Mouse (Mus musculus): ENCODE measurements around the gene Cmpk2.
"Not testable (repeated sequence)": the region's sequence is repeated elsewhere in the genome, so short reads cannot be mapped to it uniquely, and the experiment has no call there.

The Cmpk2 gene

DNA sequence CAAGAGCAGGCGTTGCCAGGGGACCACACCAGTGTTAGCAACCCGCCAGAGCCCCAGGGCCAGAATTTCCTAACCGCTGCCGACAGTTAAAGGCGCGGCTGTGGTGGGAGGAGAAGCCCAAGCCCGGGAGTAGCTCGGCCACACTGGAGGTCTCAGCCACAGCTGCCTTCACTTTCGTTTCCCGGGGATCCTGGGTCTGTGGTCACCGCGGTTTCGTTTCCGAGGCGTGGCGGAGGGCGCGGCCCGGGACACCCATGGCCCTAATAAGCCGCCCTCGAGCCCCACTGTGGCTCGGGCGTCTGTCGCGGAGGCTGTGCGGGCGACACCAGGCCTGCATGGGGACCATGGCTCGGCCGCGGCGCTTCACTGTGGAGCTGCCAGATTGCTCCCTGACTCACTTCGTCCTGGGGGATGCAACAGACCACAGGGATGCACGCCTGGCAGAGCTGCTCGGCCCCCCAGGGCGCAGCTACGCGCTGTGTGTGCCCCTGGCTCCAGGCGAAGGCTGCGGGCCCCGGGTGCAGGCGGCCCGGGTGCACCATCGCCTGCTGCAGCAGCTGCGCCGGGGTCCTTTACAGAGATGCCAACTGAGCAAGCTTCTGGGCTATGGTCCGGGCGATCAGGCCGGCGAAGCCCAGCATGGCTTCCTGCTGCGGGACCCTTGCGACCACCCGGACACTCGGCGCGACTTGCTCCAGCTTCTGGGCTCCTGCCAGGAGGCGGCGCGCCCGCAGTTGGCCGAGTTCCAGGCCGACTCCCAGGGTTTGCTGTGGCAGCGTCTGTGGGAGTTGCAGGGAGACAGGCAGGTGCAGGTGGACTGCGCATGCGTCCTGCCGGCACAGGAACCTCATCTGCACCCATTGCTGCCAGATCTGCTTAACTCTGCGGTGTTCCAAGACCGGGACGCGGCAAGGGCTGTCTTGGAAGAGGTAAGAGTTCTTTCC, at the start of gene Cmpk2:
TSS of gene Cmpk2 (plus strand) at position 107 of the 944 bp plus-strand sequence.
- DNase-seq (ENCODE audit: low read depth): no peak

DNA sequence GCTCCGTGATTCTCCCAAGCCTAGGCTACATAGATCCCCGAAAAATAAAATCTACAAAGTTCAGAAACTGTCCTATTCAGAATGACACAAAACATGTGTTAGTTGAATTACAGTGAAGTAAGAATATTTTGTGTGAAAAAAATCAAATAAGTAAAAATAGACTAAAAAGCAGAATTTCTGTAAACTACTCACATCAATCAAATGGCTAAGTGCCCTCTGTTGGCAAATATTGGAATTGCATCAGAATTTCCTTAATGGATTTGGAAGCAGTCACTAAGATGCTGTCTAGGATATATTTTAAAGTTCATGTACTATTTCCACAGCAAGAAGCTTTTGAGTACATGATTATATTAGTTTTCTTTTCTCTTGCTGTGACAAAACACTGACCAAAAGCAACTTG, 44.2 kb upstream of the Cmpk2 start:
- no peak for DNase-seq (ENCODE audit: low read depth)

DNA sequence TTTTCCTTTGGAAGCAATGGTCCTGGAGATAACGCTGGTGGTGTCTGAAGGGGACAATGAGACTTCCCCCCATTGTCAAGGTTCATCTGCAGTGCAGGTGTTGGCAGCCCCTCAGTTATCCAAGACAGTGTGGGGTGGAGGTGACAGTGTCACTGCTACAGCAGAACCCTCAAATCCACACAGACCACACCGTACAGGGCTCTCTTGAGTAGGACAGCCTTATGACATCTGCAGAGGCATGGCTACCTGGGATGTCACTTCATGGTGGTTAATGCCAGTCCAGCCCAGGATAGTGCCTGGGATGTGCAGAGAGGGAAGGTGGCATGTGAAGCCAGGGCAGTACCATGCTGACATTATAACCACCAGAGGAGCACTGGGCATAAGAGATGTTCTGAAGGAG, 40.2 kb upstream of the Cmpk2 start:
- DNase-seq (ENCODE audit: low read depth): not testable (repeated sequence)

DNA sequence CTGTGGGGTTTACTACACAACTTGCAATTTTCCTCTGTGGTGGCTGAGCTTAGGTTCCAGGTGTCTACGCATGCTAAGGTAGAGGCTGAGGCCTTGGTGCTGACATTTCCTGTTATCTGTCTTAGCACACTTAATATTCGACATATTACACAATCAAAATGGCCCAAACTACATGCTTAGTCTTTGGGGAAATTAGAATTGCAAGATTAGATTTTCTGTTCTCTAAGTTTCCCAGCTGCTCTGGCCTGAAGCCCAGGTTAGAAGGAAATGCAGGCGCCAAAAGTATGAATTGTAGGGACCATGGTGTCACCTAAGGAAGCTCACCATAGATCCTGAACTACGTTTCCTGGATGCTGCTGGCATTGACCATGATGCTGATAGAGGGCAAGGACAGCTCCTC, 32.7 kb upstream of the Cmpk2 start:
- no peak for DNase-seq (ENCODE audit: low read depth)

DNA sequence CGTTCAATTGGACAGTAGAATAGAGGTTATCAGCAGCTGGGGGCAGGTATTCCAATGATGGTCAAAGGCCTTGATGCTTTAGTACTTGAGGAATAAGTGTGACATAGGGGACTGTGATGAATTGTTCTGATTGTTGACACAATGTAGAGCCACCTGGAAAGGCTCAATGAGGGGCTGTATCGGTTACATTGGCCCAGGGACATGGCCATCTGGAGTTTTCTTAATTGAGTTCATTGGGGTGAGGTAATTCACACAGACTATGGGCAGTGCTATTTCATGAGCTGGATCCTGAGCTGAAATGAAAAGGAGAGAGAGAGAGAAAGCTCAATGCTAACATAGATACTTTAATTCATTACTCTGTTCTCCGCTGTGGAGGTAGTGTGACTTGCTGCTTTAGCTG, 31.1 kb upstream of the Cmpk2 start:
- no peak for DNase-seq (ENCODE audit: low read depth)

DNA sequence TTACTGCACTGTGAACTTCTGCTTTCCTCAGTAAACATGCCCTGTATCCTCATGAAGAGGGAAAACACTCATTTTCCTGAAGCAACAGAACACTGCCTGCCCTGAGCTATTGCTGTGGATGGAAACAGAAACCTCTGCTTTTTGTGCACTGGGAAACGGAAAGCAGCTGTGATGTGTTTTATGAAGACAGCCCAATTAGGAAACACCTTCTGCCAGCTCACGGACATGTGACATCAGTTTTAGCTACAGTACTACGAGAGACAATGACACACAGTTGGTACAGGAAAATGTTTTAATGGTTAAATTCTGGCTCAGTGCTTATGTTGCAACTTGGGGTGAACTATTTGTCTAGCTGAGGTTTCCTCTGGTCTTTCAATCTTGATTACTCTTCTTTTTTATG, 29.6 kb upstream of the Cmpk2 start:
- peak; percentile 12 for DNase-seq (ENCODE audit: low read depth)

DNA sequence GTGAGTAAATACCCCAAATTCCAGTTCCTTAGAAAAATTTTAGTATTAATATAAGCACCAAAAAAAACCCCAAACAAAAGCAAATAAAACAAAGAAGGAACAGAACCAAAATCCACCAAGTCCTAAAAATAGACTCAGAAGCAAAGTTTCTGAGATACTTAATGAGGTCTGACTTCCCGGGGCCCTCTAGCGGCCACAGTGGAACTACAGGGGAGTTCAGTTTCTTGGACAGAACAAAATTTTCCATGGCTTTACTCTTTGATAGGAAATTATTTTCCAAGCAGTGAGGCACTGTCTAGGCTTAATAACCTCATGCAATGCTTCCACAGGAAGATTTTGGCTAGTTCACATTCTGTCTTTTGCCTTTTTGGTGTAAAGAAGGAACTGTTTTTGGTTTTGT, 24.9 kb upstream of the Cmpk2 start:
- DNase-seq (ENCODE audit: low read depth): no peak

DNA sequence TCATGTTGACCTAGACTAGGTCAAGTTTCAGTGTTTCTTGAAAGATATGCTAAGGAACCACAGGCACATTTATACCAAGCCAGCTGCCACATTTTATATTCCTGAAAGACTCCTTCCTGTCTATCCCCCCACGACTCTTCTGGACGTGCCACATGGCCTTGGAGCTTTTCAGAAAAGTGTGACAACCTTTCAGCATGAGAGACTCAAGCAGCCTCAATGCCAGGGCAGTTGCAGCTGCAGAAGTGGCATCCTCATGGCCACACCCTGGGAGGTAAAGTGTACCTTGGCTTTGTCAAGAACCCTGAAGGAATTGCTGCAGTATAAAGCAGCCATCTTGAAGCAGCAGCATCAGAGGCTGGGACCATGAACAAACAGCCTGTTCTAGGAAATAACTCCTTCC, 24.5 kb upstream of the Cmpk2 start:
- no peak for DNase-seq (ENCODE audit: low read depth)

DNA sequence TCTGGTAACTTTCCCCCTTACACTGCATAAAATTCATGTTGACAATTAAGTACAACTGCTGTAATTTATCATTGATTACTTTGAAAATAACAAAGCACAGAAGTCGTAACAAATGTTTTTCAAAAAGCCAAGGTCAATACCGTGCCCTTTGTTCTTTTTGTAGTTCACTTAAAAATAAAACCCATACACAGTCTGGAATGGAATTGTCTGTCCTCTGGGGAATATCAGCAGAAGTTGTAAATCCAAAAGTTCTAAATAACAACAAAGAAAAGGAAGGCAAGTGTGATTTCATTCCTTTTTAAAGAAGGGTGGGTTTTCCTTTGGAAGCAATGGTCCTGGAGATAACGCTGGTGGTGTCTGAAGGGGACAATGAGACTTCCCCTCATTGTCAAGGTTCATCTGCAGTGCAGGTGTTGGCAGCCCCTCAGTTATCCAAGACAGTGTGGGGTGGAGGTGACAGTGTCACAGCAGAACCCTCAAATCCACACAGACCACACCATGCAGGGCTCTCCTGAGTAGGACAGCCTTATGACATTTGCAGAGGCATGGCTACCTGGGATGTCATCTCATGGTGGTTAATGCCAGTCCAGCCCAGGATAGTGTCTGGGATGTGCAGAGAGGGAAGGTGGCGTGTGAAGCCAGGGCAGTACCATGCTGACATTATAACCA, 22.5 kb upstream of the Cmpk2 start:
- no peak for DNase-seq (ENCODE audit: low read depth)

DNA sequence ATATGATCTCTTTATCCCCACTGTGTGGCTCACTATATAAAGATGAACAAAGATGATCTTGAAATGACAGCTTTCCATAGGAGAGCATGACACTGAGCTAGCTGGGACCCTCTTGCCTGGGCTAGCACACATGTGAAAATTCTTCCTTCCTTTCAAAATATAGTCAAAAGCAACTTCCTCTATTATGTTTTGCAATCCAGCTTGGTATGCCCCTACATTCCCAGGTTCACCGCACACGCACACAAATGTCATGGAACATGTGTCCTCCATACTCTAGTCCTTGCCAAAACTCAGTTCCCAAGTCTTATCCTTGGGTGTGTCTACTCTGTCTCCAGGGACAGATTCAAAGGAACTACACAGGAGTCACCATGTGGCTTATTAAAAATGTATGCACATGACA, 19.5 kb upstream of the Cmpk2 start:
- DNase-seq (ENCODE audit: low read depth): no peak

DNA sequence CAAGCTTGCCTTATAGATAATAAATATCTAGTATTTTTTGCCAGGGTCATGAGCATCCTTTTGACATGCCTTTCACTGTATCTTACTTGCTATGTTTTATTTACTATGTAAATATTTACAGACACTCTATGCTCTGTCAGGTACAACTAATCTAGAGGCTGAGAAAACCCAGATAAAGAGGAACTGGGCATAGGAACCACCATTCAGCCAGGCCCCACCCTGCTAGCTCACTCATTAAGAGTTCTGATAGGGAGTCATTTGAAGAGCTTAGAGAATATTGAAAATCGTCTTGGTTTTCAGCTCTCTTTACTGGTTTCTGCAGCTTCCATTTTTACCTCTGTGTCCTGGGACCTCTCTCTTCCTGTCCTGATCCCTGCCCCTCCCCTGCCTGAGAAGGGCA, 17.9 kb upstream of the Cmpk2 start:
- DNase-seq (ENCODE audit: low read depth): no peak

DNA sequence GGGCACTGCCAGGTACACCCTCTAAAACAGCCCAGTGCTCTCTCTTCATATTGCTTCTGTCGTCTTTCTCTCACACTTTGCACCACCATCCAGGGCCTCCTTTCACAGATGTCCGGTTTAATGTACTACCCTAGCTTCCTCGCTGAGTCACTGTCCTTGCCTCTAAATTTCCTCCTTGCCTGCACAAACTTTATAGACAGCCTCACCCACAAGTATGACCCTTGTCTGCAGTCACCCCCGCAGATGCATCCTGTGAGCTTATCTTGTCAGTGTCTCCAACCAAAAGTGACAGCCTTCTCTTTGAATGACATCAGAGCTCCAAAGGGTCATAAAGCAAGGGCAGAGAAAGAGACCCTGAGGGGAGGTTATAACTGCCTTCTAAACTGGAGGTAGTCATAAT, 16.1 kb upstream of the Cmpk2 start:
- no peak for DNase-seq (ENCODE audit: low read depth)

DNA sequence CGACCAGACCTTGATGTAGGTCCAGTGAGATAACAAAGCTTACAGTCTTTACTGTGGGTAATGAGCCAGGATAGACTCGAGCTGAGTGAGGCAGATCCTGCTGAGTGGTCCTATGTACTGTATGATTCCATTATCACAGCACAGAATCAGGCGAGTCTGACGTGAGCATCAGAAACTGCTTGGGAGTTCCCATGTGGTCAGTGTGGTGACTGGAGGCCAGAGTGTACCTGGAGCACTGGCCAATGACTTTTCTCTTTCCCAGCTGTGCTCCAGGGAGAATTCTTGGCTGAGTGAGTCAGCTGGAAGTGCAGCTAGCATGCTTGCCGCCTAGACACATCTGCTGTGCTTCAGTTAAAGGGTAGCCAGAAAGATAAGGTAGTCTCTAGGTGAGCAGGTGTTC, 14.3 kb upstream of the Cmpk2 start:
- no peak for DNase-seq (ENCODE audit: low read depth)

DNA sequence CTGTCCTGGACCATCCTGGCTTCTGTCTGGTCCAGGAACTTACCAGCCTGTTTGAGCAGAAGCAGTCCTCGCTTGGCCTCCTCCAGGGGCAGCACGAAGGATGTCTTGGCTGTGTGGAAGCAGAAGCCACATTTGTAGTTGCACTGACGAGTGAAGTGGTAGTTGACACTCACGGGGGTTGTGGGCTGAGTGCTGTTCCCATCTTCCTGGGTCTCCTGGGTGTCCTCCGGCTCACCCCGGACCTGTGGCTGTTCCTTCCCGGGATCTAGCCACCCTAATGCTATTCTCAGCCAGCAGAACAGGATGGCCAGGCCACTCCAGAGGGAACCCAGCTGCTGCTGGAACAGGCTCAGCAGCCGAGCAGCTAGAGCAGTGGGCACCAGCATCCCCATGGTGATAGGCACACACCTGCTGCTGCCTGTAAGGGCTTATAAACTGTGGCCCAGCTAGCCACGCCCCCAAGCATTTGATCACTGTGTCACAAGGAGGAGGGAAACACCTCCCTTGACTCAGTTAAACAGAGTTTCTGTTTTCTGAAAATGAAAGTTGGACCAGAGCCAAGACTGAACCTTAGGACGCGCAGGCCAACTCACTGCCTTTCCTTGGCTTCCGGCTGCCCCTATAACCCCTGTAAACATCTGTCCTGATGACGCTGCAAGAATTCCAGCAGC, 12.8 kb upstream of the Cmpk2 start, which contains the start of gene Rsad2:
TSS of gene Rsad2 (minus strand) at position 425 of the 671 bp plus-strand sequence.
- DNase-seq (ENCODE audit: low read depth): no peak

DNA sequence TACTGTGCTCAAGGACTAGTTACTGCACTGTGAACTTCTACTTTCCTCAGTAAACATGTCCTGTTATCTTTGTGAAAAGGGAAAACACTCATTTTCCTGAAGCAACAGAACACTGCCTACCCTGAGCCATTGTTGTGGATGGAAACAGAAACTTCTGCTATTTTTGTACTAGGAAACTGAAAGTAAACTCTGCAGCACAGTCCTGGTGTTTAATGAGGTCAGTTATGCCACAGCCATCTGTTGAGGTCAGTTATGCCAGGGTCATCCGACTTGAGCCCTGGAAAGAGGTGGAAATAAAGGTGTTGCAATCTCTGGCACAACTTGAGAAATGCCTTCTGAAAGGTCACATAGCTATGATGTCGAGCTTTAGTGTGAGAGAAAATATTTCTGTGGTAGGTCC, 8.9 kb upstream of the Cmpk2 start:
- no peak for DNase-seq (ENCODE audit: low read depth)

DNA sequence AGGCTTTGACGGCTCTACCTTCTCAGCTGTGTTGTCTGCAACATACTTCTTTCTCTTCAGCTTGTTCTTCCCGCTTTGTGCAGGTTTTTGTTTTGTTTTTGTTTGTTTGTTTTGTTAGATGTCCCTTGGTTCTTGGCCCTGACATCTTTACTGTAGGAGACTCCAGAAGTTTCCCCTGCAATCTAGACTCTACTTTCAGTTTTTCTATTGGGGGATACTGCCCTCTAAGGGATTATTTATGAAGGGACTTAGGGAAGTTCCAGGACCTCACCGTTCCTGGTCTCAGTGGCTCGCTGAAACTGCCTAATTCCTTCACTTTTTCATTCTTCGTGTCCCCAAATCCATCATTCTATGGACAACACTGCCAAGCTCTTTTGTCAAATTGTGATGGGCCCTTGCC, 3.4 kb upstream of the Cmpk2 start:
- DNase-seq (ENCODE audit: low read depth): no peak

DNA sequence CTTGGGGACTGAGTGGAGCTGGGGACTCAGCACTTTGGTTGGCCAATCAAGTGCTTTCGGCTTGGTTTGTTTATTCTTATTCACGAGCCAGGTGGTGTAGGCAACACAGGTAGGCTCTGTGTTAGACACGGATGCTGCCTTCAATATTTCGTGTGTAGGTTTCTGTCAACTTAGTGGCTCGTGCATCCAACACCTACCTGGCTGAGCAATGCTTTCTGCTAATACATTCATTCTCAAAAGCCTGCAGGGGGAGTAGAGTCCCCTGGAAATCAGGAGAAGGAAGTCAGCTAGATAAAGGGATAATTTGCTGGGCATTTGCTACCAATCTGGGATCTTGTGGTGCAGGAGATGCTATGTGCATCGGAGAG, 1.0 kb downstream of the Cmpk2 start:
- DNase-seq (ENCODE audit: low read depth): no peak

DNA sequence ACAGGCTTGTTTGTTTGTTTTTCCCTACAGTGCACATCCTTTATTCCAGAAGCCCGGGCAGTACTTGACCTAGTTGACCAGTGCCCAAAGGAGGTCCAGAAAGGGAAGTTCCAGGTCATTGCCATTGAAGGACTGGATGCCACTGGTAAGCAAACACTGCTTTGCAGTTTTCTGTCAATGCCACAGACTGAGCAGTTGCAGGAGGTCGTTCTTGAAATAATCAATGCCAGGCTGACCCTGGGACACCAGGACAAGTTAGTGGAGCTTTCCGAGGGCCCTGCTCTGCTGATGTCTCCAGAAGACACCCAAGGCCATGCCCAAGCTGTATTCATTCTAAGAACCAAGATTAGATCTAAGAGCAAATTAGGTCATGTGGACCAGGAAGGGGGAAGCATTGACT, 2.4 kb downstream of the Cmpk2 start:
- no peak for DNase-seq (ENCODE audit: low read depth)

DNA sequence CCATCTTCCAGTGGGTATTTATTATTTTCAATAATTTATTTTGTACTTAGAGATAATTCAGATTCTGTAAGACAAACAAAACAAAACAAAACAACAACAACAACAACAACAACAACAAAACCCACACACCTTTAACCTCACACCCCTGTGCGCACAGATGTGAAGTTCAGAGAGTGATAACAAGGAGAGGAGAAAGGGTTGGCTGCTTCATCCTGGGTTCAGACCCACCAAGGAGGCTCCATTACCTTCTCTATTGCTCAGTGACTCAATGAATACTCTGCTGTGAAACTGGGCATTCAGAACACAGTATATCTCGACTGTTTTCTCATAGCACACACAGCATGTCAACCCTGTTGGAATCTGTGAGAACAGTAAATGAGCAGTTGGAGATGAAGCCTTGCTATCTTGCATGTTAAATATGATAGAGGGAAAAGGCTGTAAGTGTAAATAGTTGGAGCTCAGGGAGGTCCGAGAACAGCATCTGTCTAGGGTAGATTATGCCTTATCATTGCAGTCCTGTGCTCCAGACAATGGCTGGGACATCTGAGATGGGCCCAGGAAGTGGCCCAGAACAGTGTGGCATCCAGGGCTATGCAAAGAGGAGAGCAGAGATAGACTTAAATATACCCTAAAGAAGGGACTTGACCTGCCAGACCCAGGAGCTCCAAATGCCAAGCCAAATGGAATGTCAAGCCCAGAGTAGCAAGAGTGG, 3.9 kb downstream of the Cmpk2 start:
- no peak for DNase-seq (ENCODE audit: low read depth)

DNA sequence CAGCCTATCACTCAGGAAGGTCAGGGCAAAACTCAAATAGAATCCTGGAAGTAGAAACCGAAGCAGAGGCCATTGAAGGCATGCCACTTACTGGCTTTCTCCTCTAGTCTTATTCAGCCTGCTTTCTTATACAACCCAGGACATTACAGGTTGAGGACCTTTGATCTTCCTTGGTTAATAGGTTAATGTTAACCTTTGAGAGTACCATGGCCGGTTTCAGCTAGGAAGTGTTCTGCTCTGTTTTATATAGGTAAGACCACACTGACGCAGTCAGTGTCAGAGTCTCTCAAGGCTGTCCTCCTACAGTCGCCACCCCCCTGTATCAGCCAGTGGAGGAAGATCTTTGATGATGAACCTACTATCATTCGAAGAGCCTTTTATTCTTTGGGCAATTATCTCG, 4.7 kb downstream of the Cmpk2 start:
- no peak for DNase-seq (ENCODE audit: low read depth)

DNA sequence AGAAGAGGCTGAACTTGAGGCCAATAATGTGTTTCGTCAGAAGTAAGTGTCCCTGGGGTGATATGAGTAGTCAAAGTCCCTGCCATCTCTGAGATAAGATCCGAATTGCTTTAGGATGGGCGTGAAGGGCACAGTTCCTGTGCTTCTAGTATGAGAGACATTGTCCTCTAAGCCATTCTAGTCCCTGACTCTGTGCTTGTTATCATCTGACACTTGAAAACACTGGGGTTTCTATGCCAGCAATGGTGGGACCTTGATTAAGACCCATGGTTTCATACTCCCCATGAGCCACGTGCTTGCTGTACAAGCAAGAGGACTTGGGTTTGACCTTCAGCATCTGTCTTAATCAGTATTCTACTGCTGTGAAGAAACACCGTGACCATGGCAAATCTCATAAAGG, 8.2 kb downstream of the Cmpk2 start:
- no peak for DNase-seq (ENCODE audit: low read depth)
